Mouse (Mus musculus) brain, adult 10 weeks (tissue): Measurements from ENCODE around the gene Slc30a3. TPM values are rescaled to one million over a fixed set of nuclear protein-coding genes. Genes with fewer than 3 reads are reported as not detected.

Source experiments
- polyA plus RNA-seq: library from polyadenylated mRNA; stranded (reverse); fragments of 350-450 nt; fragmentation: Illumina TruSeq; extraction: RNeasy Lipid Tissue Mini Kit (QIAGEN cat#74804); gene quantifications from one replicate; pipeline ENCODE4 v1.2.3, GENCODE M21; 2015; ENCODE audit warnings: low read depth, low replicate concordance

The Slc30a3 gene
- polyA plus RNA-seq = 74.3 TPM

GRCm38 (mm10) chr5:31108000-31108490 is at the start of gene Slc30a3:
Gene Slc30a3 (minus strand): TSS chr5:31108237.

GRCm38 (mm10) chr5:31154152-31154553 is 46.1 kb upstream of the Slc30a3 start, which contains the start of gene Mpv17:
Gene Mpv17 (minus strand): TSS chr5:31154251.

GRCm38 (mm10) chr5:31138241-31138967 is 30.4 kb upstream of the Slc30a3 start, which contains the start of gene Ucn:
Gene Ucn (minus strand): TSS chr5:31138829.

GRCm38 (mm10) chr5:31116354-31116753 is 8.3 kb upstream of the Slc30a3 start, which contains the start of gene Trim54:
Gene Trim54 (plus strand): TSS chr5:31116712.

GRCm38 (mm10) chr5:31105814-31106335 is 2.2 kb downstream of the Slc30a3 start, which contains the start of gene Dnajc5g:
Gene Dnajc5g (plus strand): TSS chr5:31106285.

GRCm38 (mm10) chr5:31054261-31055215 is 53.5 kb downstream of the Slc30a3 start, which contains the start of gene Cad:
Gene Cad (plus strand): TSS chr5:31054780.

GRCm38 (mm10) chr5:31048763-31049641 is 59.0 kb downstream of the Slc30a3 start, which contains the start of gene Slc5a6:
Gene Slc5a6 (minus strand): TSS chr5:31048924.

GRCm38 (mm10) chr5:31047848-31048762 is 59.9 kb downstream of the Slc30a3 start, which contains the start of gene Atraid:
Gene Atraid (plus strand): TSS chr5:31048312.

Other genes with a start within 250 kb of the Slc30a3 start
- gene Tmem214, start 240.2 kb downstream of the Slc30a3 start, polyA plus RNA-seq = 48.4 TPM
- gene Agbl5, start 219.5 kb downstream of the Slc30a3 start, polyA plus RNA-seq = 11.1 TPM
- 148 TPM for gene Ost4, start 200.4 kb downstream of the Slc30a3 start, polyA plus RNA-seq
- 2.1 TPM for gene Emilin1, start 194.8 kb downstream of the Slc30a3 start, polyA plus RNA-seq
- gene Khk, start 186.8 kb downstream of the Slc30a3 start, polyA plus RNA-seq = 25.3 TPM
- 26.6 TPM for gene Cgref1, start 162.6 kb downstream of the Slc30a3 start, polyA plus RNA-seq
- 116 TPM for gene Preb, start 147.9 kb downstream of the Slc30a3 start, polyA plus RNA-seq
- gene Tcf23, start 139.6 kb downstream of the Slc30a3 start, polyA plus RNA-seq = 0.37 TPM
- 160 TPM for gene Atraid, start 59.9 kb downstream of the Slc30a3 start, polyA plus RNA-seq
- gene Slc5a6, start 59.3 kb downstream of the Slc30a3 start, polyA plus RNA-seq = 22.1 TPM
- 7.9 TPM for gene Cad, start 53.5 kb downstream of the Slc30a3 start, polyA plus RNA-seq
- not detected for gene Dnajc5g, start 2.0 kb downstream of the Slc30a3 start, polyA plus RNA-seq
- gene Trim54, start 8.5 kb upstream of the Slc30a3 start, polyA plus RNA-seq = not detected
- 2.1 TPM for gene Ucn, start 30.6 kb upstream of the Slc30a3 start, polyA plus RNA-seq
- 99.9 TPM for gene Mpv17, start 46.0 kb upstream of the Slc30a3 start, polyA plus RNA-seq
- 1.1 TPM for gene Gm29609, start 71.7 kb upstream of the Slc30a3 start, polyA plus RNA-seq
- gene Gtf3c2, start 71.9 kb upstream of the Slc30a3 start, polyA plus RNA-seq = 46.1 TPM
- 82.6 TPM for gene Snx17, start 85.0 kb upstream of the Slc30a3 start, polyA plus RNA-seq
- gene Eif2b4, start 85.2 kb upstream of the Slc30a3 start, polyA plus RNA-seq = 39.1 TPM
- gene Zfp513, start 94.1 kb upstream of the Slc30a3 start, polyA plus RNA-seq = 26.5 TPM
- 62.2 TPM for gene Ppm1g, start 112.5 kb upstream of the Slc30a3 start, polyA plus RNA-seq
- 97.5 TPM for gene Nrbp1, start 132.6 kb upstream of the Slc30a3 start, polyA plus RNA-seq
- gene Gm9970, start 133.0 kb upstream of the Slc30a3 start, polyA plus RNA-seq = not detected
- 2.6 TPM for gene Krtcap3, start 143.5 kb upstream of the Slc30a3 start, polyA plus RNA-seq
- 44.4 TPM for gene Ift172, start 182.9 kb upstream of the Slc30a3 start, polyA plus RNA-seq
- gene Fndc4, start 187.8 kb upstream of the Slc30a3 start, polyA plus RNA-seq = 147 TPM
- gene Gckr, start 189.2 kb upstream of the Slc30a3 start, polyA plus RNA-seq = 0.37 TPM